Mouse (Mus musculus): ENCODE results near the gene Vmn1r1. TPM values are rescaled to one million over a fixed set of nuclear protein-coding genes. Genes with fewer than 3 reads are reported as not detected.

Gene Vmn1r1
- polyA plus RNA-seq, 1 experiment from 2014 or later, result not detected

- peak; percentile 32; the same call in 1 of the 2 replicates for TF ChIP-seq CTCF (IDR thresholded peaks at IDR 0.05; ENCODE audit: low read depth)
Measured at GRCm38 (mm10) chr1:182138172-182138571, 26.1 kb downstream of the Vmn1r1 start.

DNA sequence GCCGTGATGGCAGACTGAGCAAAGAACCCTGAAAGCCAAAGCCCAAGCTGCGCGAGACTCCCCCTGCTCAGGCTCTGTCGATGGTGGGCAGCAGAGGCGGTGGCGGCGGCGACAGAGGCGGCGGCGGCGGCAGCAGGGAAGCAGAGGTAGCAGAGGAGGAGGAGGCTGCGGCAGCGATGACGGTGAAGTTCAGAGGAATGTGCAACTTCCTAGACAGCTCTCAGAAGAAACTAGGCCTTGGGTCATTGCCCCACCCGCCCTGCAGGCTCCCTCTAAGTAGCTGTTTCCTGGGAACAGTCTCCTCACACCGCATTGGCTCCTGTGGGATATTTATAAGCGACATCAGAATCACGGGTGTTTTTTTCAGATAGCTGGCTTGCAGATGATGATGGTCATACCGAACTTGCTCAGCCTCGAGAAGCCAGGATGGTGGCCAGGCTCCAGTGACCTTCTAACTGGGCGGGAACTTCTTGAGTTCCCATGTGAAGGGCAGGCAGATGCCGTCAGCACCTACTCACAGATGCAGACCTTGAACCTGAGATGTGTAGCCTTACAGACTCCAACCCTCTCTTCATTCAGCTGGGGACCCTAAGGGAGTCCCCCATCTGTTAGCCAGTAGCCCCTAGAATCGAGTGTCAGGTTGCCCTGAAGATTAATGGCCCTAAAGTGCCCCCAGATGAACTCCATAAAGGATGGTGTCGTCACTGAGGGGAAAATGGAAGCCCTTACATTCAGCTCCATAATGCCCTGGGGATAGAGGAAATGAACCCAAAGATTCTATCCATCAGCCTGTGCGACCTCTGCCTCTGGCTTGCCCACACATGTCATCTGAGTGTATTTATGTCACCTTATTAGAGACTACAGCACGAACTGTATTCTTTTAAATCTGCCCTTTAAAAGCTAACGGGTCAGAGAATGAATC lies 26.8 kb downstream of the Vmn1r1 start:
- Histone ChIP-seq H3K36me3 (ENCODE audit: insufficient read depth, low read length) (no peaks in the 10 kb centered on the region), H3K27ac (no peak overlapping the region), H3K4me1 (replicated peaks; ENCODE audit: insufficient read depth, low read length) (no peaks in the 10 kb centered on the region), H3K9ac (ENCODE audit: low read depth, low read length) (0 out of 2 replicates have a peak overlapping the region, but pooled peaks have one; percentile 9), H3K4me2 (ENCODE audit: low read length) (peak overlapping the region; percentile 33; the same call in 1 of the 2 replicates), H3K27me3 (ENCODE audit: insufficient read depth, low read length) (0 out of 2 replicates have a peak, but pooled peaks cover 4% of the 10 kb centered on the region), H3K9me3 (replicated peaks; ENCODE audit: low read length) (no peaks in the 10 kb centered on the region), H3K4me3 (replicated peaks; ENCODE audit: low read depth, low read length) (no peak overlapping the region)
- ATAC-seq (replicated peaks; ENCODE audit: low FRiP score, low read depth), result no peak
- TF ChIP-seq CTCF (IDR thresholded peaks at IDR 0.05; ENCODE audit: low read depth), result no peak
- no peak for DNase-seq (ENCODE audit: low spot score)
- WGBS, result 35% methylated on average over 28 of the region's 28 CpGs

More at GRCm38 (mm10) chr1:182138172-182138571, 26.1 kb downstream of the Vmn1r1 start:
- no peak overlapping the region for H3K9ac ChIP-seq (ENCODE audit: low read depth, low read length)
- H3K36me3 ChIP-seq (ENCODE audit: insufficient read depth, low read length), result no peaks in the 10 kb centered on the region
- no peak overlapping the region for H3K4me2 ChIP-seq (ENCODE audit: low read length)
- WGBS, result 66% methylated on average over 8 of the region's 8 CpGs
- H3K4me3 ChIP-seq (replicated peaks; ENCODE audit: low read depth, low read length), result no peak overlapping the region
- 0 out of 2 replicates have a peak, but pooled peaks cover 4% of the 10 kb centered on the region for H3K27me3 ChIP-seq (ENCODE audit: insufficient read depth, low read length)
- no peaks in the 10 kb centered on the region for H3K4me1 ChIP-seq (replicated peaks; ENCODE audit: insufficient read depth, low read length)
- no peak for DNase-seq (ENCODE audit: low spot score)
- no peaks in the 10 kb centered on the region for H3K9me3 ChIP-seq (replicated peaks; ENCODE audit: low read length)
- no peak overlapping the region for H3K27ac ChIP-seq
- no peak for ATAC-seq (replicated peaks; ENCODE audit: low FRiP score, low read depth)

GRCm38 (mm10) chr1:182130830-182131229 lies 33.5 kb downstream of the Vmn1r1 start:
- Histone ChIP-seq H3K27me3 (ENCODE audit: insufficient read depth, low read length) (no peaks in the 10 kb centered on the region), H3K4me2 (ENCODE audit: low read length) (no peak overlapping the region), H3K36me3 (ENCODE audit: insufficient read depth, low read length) (0 out of 2 replicates have a peak, but pooled peaks cover 21% of the 10 kb centered on the region), H3K4me1 (replicated peaks; ENCODE audit: insufficient read depth, low read length) (peaks cover 3% of the 10 kb centered on the region; the same call in 1 of the 2 replicates), H3K4me3 (replicated peaks; ENCODE audit: low read depth, low read length) (no peak overlapping the region), H3K9me3 (replicated peaks; ENCODE audit: low read length) (no peaks in the 10 kb centered on the region), H3K9ac (ENCODE audit: low read depth, low read length) (no peak overlapping the region), H3K27ac (no peak overlapping the region)
- TF ChIP-seq CTCF (IDR thresholded peaks at IDR 0.05; ENCODE audit: low read depth), result peak; percentile 67
- WGBS, result 53% methylated on average over 2 of the region's 2 CpGs
- ATAC-seq (replicated peaks; ENCODE audit: low FRiP score, low read depth), result no peak
- peak; percentile 63 for DNase-seq (ENCODE audit: low spot score)

DNA sequence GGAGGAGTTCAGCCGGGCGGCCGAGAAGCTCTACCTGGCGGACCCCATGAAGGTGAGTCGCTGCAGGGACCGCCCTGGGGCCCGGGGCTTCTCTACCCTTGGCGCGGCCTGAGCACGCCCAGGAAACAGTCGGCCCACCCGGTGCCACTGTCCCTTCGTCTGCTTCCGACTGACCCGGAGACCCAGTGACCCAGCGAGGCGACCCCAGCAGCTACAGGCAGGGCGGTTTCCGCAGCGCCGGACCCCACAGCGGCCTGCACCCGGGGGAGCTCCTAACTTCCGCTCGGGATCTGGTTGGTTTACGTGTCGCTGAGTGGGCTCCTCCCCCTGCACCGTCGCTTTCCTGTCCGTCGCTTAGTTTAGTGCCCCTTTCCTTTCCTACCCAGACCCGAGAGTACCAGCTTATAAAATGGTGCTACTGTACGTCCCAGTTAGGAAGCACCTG lies 39.3 kb downstream of the Vmn1r1 start:
- Histone ChIP-seq H3K4me2 (ENCODE audit: low read length) (peak overlapping the region; percentile 56), H3K9ac (ENCODE audit: low read depth, low read length) (peak overlapping the region; percentile 77), H3K4me1 (replicated peaks; ENCODE audit: insufficient read depth, low read length) (peaks cover 4% of the 10 kb centered on the region; the same call in 1 of the 2 replicates), H3K4me3 (replicated peaks; ENCODE audit: low read depth, low read length) (peak overlapping the region; percentile 74), H3K36me3 (ENCODE audit: insufficient read depth, low read length) (0 out of 2 replicates have a peak, but pooled peaks cover 11% of the 10 kb centered on the region), H3K9me3 (replicated peaks; ENCODE audit: low read length) (no peaks in the 10 kb centered on the region), H3K27me3 (ENCODE audit: insufficient read depth, low read length) (no peaks in the 10 kb centered on the region), H3K27ac (peak overlapping the region; percentile 87)
- DNase-seq (ENCODE audit: low spot score) (peak; percentile 97), ATAC-seq (replicated peaks; ENCODE audit: low FRiP score, low read depth) (peak; percentile 94)
- no peak for TF ChIP-seq CTCF (IDR thresholded peaks at IDR 0.05; ENCODE audit: low read depth)
- WGBS, result under 1% methylated on average over 31 of the region's 33 CpGs

GRCm38 (mm10) chr1:182124506-182124905 lies 39.8 kb downstream of the Vmn1r1 start, which contains the start of gene Srp9:
TSS of gene Srp9 (plus strand) at chr1:182124737.
- H3K36me3 ChIP-seq (ENCODE audit: insufficient read depth, low read length), result 0 out of 2 replicates have a peak, but pooled peaks cover 9% of the 10 kb centered on the region
- WGBS, result under 1% methylated on average over 37 of the region's 37 CpGs
- no peaks in the 10 kb centered on the region for H3K27me3 ChIP-seq (ENCODE audit: insufficient read depth, low read length)
- peaks cover 4% of the 10 kb centered on the region; the same call in 1 of the 2 replicates for H3K4me1 ChIP-seq (replicated peaks; ENCODE audit: insufficient read depth, low read length)
- DNase-seq (ENCODE audit: low spot score) (peak; percentile 98), ATAC-seq (replicated peaks; ENCODE audit: low FRiP score, low read depth) (peak; percentile 99)
- H3K27ac ChIP-seq, result peak within 1 kb of the TSS; percentile 87
- peak within 1 kb of the TSS; percentile 74 for H3K4me3 ChIP-seq (replicated peaks; ENCODE audit: low read depth, low read length)
- peak within 1 kb of the TSS; percentile 56 for H3K4me2 ChIP-seq (ENCODE audit: low read length)
- no peaks in the 10 kb centered on the region for H3K9me3 ChIP-seq (replicated peaks; ENCODE audit: low read length)
- peak within 1 kb of the TSS; percentile 77 for H3K9ac ChIP-seq (ENCODE audit: low read depth, low read length)
- TF ChIP-seq CTCF (IDR thresholded peaks at IDR 0.05; ENCODE audit: low read depth), result peak; percentile 99

GRCm38 (mm10) chr1:182122413-182122812 lies 41.9 kb downstream of the Vmn1r1 start:
- Histone ChIP-seq H3K4me3 (replicated peaks; ENCODE audit: low read depth, low read length) (no peak overlapping the region), H3K9ac (ENCODE audit: low read depth, low read length) (no peak overlapping the region), H3K9me3 (replicated peaks; ENCODE audit: low read length) (no peaks in the 10 kb centered on the region), H3K36me3 (ENCODE audit: insufficient read depth, low read length) (no peaks in the 10 kb centered on the region), H3K27me3 (ENCODE audit: insufficient read depth, low read length) (no peaks in the 10 kb centered on the region), H3K27ac (no peak overlapping the region), H3K4me1 (replicated peaks; ENCODE audit: insufficient read depth, low read length) (peaks cover 4% of the 10 kb centered on the region; the same call in 1 of the 2 replicates), H3K4me2 (ENCODE audit: low read length) (no peak overlapping the region)
- ATAC-seq (replicated peaks; ENCODE audit: low FRiP score, low read depth) (no peak), DNase-seq (ENCODE audit: low spot score) (no peak)
- WGBS, result 81% methylated on average over 4 of the region's 4 CpGs
- no peak for TF ChIP-seq CTCF (IDR thresholded peaks at IDR 0.05; ENCODE audit: low read depth)

Measured in kidney, postnatal 0 days (tissue).